Mouse (Mus musculus): ENCODE results near the gene Rgr.
"Not testable (repeated sequence)": the region's sequence is repeated elsewhere in the genome, so short reads cannot be mapped to it uniquely, and the experiment has no call there.

Rgr gene

GRCm38 (mm10) chr14:37002852-37003251, 45.9 kb downstream of the Rgr start:
- in situ Hi-C loops (cut with MboI) = no loop called here

- in situ Hi-C loops (cut with MboI) = not testable (repeated sequence)
These were observed 48.0 kb downstream of the Rgr start for GRCm38 (mm10) chr14:37000780-37001179.

DNA sequence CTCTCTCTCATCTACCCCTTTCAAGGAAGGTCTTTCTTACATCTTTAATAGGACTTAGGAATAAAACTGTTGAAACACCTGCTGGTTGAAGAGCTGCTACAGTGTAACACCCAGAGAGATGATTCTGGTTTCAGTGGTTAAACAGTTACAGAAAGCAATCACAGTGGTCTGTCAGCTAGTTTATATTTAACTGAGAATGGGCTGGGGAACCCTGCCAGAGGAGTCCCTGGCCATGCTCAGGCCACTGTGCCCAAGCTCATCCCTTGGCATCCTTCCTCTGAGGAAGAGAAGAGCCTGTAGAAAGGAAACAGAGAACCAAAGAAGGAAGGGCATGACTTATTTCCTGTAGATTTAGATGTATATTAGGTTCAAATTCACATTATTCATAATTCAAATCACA, 59.0 kb downstream of the Rgr start:
- in situ Hi-C loops (cut with MboI) = no loop called here

GRCm38 (mm10) chr14:36985693-36986092, 63.1 kb downstream of the Rgr start:
- in situ Hi-C loops (cut with MboI) = no loop called here
